Mouse (Mus musculus) spleen, adult 18-20 months (tissue): ENCODE measurements at regions not wholly inside any gene's neighbourhood (a gene's known extent, or its start where the extent isn't known, plus 50 kb on each side); places are given as distances from the start of the nearest gene placed in this dataset.

Source experiments
- DNase-seq, 2 experiments: peaks; one replicate each; pipeline ENCODE4 v3.0.0; 2022; ENCODE audit warnings: mixed read lengths in 2 of 2

DNA sequence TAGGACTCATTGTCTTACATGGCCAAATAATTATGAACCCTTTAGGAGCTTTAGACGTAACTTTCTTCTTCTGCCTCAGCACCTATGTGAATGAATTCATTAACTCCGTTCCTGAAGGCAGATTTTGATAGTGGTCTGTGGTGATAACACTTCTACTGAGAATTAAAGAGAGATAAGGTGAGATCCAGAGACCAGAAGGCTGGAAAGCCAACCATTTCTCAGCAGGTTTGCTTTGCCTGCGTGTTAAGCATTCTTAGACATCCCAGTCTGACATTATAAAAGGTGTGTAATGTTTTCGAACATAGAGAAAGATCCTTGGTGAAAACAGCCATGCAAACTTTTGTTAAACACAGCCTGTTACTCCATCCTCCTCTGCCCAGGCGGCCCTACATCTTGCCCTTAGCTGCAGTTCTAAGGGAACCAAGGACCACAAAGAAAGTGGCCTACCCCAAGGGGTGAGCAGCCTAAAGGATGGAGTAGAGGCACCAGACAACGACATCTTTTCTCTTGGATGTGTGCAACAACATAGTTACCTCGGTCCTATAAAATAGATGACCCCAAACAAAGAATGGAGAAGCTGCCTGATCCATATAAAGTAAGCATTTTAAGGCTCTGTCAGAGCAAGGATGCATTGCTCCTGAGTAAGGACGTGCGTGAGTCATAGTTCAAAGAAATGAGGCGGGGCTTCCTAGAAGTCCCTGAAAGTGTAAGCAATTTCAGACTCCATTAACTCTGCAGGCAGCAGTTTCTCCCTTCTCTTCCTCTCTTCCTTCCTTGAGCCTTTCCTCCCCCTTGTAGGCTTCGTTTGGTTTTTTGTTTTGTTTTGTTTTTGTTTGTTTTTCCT, 55.1 kb upstream of the Xpr1 start:
- DNase-seq = no peak

DNA sequence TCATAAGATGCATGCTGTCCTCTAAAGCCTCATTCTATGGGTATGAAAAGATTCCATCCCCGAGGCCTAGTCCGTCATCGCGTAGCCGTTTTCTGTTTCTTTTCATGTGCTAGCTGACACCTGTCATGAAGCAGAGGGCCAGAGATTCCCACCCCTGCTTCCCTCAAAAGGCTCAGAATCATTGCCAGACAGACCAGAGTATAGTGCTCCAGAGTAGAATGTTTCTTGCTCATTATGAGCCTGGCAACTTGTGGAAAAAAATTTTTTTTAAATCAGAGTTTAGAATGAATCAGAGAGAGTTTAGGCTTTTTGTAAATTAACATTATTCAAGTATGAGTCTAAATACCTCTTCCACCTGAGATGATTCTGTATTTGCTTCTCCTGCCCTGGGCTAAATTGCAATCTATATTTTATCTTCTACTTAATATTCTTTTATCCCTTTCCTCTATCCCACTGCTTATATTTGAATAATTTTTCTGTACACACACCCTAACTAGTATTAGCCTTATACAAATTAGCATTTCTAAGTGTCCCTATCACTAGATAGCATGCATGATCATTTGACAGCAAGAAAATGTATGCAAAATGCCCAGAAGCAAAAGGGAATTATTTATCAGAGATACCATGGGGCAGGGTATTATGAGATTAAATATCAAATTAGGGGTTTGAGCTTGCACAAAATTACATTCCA, 55.9 kb upstream of the Xpr1 start:
- no peak for DNase-seq

DNA sequence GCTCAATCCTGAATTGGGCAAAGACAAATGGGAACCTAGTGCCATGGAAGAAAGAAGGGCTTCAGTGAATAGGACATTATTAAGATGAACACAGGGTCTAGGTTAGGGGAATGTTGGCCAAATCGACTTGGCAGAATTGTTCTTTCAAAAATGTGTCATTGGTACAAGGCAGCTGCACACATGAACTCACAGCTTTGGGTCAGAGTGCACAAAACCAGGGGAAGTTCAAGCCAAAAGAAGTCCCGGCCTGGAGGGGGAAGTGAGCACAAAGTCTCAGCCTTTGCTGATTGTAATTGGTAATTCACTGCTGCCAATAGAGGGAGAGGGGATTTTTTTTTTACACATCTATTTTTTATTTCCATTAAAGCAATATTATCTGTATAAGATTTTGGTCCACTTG, 57.8 kb upstream of the Xpr1 start:
- DNase-seq = no peak

DNA sequence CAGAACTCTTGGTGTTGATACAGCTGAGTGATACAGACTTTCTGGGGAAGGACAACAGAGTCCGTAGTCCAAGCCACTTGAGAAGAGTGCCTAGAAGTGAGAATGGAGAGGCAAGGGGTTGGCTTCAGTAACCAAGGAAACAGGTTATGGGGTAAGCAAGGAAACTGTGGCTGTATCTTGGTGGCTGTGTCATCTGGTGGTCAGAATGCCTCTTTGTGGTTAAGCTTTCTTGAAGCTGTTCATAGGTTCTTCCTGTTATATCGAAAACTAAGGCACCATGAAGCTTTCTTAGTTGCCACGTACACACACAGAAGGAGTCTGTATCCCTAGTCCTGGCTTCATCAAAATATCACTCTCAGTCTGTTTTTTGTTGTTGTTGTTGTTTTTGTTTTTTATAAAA, 59.0 kb upstream of the Xpr1 start:
- no peak for DNase-seq

DNA sequence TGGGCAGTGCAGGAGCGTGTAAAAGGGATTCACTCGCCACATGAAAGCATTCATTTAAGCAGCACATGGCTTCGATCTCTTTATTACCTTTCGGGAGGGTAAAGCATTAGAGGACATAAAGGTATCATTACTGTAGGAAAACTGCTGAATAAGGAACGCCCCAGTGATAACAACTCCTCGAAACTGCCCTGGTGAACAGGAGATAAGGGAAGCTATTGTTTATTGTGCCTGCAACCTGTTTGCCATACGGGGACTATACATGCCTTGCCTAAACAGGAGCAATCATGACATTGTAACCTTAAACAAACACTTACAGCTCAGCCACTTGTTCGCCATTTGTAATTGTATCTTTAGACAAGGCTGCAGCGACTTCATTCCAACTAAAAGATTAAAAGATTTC, 64.9 kb upstream of the Xpr1 start:
- DNase-seq = no peak

DNA sequence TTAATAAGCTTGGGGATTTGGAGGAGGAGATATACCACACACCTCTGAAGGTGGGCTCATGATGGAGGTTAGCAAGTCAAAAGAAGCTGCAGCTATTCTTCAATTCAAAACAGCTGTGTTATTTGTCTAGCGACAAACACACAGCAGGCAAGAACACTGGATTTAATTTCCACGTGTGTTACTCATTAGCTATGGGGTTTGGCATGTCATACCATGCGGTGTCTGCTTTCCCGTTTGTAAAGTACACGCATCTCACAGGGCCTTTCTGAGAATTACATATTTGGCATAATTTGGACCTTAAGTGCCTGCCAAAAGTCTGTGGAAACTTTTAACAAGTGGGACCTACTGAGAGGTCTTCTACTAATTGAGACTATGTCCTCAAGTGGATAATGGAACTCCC, 65.5 kb upstream of the Xpr1 start:
- DNase-seq = no peak

DNA sequence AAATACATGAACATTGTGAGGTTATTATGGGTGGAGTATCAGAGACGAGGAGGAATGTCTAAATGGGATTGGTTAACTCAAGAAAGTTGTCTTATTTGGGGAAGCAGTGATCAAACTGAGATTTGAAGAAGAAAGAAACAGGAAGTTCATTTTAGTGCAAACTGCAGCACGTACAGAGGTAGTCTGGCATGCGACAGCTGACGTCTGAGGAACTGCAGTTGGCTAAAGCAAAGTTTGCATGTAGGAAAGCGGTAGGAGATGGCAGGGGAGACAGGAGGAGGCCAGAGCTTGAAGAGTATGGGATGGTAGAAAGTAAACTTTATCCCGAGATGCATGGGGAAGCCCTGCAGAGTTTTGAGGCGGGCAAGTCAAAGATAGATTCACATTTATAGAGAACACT, 66.5 kb upstream of the Xpr1 start:
- DNase-seq = peak in 1 of 2 experiments; percentile 4

DNA sequence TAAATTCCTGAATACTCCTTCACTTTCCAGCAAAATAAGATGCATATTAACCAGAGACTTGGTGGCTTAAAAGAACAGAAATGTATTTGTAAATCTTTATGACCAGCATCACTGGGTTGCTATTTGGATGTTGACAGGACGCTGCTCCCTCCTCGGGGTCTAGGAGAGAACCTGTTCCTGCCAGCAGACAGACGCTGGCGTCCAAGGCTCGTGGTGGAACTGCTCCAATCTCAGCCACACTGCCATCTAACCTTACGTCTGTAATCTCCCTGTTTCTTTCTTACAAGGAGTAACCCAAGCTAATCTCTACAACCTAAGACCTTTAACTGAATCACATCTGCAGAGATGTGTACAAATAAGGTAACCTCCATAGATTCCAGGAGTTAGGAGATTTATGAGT, 70.1 kb upstream of the Acbd6 start:
- DNase-seq = no peak

DNA sequence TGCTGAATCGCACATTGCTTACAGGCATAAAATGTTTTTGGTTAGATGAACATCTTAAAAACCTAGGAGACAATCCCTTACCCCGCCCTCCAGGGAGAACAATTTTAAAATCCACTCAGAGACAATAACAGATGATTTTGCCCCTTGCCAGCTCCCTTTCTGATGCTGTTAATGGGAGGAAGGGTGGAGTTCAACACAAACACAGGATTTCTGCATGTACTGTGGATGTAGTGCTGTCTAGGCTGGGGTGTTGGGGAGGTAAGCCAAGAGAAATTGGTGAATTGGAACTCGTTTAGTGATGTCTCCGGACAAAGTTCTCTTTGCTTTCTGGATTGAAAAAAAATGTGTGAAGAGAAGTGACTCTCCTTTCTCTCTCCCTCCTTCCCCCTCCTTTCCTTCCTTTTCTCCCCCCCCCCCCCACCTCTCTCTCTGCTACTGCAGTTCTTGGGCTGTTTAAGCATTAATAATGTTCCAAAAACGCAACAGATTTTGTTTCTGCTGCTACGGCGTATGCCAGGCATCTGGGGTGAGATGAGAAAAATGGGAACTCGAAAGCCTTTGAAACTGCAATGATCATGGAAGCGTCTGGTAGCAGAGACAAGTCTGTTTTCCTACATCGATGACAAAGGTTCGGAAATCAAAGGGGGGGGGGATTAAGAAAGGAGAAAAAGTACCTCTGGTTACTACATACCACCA, 68.8 kb upstream of the Acbd6 start:
- no peak for DNase-seq

DNA sequence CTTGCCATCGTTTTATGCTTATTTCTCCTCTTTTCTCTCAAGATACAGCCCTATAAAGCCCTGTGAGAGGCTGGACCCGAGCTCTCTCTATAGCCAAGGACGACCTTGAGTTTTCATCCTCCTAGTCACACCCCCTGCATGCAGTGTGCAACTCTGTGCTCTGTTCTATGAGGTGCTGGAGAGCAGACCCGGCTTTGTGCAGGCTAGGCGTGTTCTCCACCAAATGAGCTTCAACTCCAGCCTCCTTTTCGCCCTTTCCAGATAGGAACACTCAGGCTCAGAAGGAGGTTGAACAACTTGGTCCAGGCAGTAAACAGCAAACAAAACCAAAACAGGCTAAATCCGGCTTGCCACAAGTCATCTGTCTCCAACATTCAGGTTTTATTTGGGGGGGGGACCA, 67.8 kb upstream of the Acbd6 start:
- no peak for DNase-seq

DNA sequence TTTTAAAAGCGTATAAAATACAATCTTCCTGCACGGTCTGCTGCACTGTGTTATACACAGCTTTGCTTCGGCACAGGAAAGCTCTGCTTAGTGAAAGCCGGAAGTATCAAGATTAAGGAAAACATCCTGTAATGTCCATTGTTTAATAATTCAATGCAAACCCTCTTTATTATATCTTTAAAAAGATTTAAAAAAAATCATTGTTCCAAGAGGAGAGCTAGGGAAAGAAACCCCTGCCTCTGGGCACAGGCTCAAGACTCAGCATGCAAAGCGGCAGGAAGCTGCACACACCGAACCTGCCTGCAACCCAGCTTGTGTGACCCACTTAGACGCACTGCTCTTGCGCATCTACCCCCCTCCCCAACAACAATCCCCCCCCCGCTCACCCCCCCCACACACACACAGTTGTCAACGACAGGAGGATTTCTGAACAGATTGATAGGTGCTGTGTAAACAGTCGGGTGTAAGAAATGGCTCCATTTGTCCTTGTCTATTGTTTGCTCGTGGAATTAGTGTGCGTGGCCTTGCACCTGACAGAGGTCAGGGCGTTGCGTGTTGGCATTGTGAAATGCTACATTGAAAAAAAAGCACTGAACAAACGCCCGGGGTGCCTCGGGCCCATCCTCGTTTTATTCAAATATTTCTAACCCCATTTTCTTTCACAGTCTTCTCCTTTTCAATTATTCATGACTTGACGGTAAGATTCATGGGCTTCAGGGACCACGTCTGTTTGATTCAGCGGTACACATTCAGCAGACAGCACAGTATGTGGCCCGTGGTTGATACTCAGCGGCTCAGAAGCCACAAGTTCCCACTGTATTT, 66.5 kb upstream of the Acbd6 start:
- DNase-seq = no peak

DNA sequence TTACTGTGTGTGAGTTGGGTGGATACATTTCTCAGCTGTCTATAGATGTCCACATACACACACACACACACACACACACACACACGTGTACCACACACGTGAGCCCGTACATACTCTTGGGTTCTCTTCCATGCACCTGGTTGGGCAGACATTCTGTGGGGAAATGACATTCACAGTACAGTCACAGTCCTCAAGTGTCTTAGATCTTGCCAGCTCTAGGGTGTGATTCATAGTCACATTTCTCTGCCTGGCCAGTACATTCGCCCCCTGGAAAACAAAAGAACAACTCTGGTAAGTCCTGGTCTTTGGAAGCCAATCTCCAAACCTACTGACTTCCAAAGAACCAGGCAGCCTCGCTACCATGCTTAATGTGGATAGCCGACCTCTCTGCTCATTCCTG, 64.6 kb upstream of the Acbd6 start:
- DNase-seq = no peak

DNA sequence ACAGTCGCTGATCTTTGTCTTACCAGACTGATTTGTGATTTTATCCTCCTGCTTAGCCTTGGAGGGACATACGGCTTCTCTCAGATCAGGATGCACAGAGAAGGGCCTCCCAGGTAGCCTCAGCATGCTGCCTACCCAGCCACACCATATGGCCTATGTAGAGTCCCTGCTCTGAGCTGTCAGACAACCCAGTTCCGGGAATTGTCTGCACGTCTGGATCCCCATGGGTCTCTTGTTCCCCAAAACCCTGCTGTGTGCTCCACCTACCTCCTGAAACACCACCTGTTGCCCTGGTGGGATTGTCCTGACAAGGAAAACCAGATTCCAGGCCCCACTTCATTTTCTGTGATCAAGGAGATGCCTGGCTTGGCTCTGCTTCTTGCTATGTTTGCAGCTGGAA, 64.1 kb upstream of the Acbd6 start:
- no peak for DNase-seq

DNA sequence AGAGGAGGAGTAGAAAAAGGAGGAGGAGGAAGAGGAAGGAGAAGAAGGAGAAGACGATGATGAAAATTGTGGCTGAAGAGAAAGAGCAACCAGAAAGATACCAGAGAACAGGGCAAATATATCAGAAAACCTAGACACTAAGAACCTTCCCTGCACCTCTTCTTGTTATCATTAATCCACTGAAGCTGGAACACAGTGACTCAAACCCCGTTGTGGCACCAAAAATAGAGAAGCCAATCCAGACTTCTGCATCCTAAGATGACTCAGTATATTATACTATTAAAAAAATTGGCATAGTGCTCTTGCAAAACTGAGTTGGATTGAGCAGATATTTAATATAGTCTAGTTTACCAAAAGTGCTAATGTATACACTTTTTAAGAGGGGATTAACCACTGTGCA, 63.6 kb upstream of the Acbd6 start:
- DNase-seq = no peak

DNA sequence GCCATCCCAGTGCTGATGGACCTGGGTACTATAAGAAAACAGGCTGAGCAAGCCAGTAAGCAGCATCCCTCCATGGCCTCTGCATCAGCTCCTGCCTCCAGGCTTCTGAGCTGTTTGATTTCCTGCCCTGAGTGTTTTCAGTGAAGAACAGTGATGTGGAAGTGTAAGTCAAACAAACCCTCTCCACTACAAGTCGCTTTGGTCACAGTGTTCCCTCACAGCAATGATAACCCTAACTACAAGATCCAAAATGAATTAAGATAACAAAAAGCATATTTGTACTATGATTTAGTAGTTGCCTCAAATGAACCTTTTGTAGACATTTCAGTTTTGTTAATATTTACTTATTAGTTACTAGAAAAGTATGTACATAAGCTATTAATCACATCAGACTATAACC, 58.2 kb upstream of the Acbd6 start:
- no peak for DNase-seq

DNA sequence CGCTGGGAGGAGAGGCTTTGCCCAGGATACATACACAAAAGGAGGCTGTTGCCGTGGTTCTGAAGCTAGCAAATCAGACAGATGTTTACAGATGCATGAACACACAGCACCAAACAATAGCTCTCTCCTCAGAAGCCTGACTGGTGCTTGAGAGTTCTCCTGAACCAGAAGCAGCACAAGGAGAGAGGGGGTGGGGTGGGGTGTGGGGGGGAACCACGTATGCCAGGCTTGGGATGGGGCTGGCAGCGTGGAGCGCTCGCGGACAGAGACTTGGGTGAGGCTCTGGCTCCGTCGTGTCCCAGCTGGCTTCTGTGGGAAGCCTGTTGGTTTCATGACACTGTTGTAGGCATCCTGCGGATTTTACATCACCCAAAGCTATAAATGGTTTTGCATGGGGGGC, 55.1 kb upstream of the Acbd6 start:
- DNase-seq = no peak

DNA sequence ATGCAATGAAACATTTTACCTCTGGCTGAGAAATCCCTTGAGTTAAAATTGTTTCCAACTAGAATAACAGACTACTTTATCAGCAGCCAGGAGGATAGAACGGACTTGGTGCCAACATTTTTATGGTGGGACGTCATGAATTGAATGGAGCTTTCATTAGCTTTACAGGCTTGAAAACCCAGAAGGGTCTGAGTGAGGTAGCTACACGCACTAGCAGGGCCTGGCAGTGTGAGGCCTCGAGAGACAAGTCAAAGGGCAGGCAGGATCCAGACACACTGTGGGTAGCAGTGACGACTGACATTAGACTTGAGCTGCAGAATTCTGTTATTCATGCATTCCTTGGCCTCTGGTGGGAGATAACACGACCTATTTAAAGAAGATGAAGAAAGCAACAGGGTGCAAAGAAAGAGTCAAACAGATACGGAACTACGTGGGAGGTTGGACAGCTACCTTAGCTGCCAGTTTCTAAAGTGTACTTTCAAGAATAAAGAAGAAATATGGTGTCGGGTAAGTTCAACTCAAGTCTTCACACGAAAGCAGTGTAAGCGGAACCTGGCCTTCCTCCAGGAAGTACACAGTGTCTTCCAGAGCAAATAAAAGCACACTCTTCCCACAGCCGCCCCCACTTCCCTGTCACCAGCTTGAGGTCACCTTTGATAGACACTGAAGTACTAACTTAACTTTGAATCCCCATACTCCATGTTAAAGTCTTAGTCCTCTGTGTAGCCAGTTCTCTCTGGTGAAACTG, 53.2 kb upstream of the Acbd6 start:
- no peak for DNase-seq

DNA sequence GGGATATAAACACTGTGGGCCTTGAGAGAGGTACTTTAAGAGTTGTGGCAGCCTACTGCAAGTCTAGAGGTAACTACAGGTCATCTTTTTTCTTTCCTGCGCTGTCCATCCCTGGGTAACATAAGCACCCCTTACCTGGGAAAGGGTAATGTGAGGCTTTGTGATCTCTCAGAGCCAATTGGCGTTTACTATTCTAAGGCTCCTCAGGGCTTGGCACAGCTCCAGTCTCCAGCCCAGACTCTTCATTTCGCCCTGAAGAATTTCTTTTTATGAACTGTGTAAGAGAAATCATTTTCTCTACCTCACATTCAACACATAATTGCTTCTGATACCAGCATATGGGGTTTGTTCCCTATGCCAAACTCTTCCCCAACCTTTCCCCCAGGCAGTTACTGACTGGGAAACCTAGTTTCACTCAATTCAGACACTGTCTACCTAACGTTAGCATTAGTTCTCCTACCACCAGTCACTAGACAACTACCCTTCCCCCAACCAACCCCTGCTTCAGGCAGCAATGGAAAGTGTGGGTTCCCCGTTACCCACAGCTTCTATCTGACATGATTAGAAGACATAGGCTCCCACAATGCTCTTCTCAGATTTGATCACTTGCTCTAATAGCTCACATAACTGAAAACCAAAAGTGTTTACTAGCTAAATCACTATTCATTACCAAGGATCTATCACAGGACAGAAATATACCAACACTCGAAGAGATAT, 52.4 kb upstream of the Acbd6 start:
- no peak for DNase-seq
